Mouse (Mus musculus): ENCODE measurements around the gene Gm3012. TPM values are rescaled to one million over a fixed set of nuclear protein-coding genes. Genes with fewer than 3 reads are reported as not detected.

The Gm3012 gene
- polyA plus RNA-seq (2012; rRNA removed; ENCODE audit: low replicate concordance) = not detected in 2 replicates

GRCm38 (mm10) chr14:3634212-3634611 lies at the start of gene Gm3012:
Gm3012 (plus strand) TSS chr14:3634512.

GRCm38 (mm10) chr14:3651730-3652129 lies 17.4 kb downstream of the Gm3012 start, which contains the start of gene Gm3020:
Gm3020 (plus strand) TSS chr14:3652030.

GRCm38 (mm10) chr14:3688483-3688882 lies 54.2 kb downstream of the Gm3012 start, which contains the start of gene Gm3043:
Gm3043 (plus strand) TSS chr14:3688783.

Other genes starting within 250 kb of the Gm3012 start
- not detected in 2 replicates for gene Gm10413, start 239.4 kb upstream of the Gm3012 start, polyA plus RNA-seq (2012; rRNA removed; ENCODE audit: low replicate concordance)
- not detected in 2 replicates for gene Gm10409, start 221.9 kb upstream of the Gm3012 start, polyA plus RNA-seq (2012; rRNA removed; ENCODE audit: low replicate concordance)
- gene Gm3005, start 206.4 kb upstream of the Gm3012 start, polyA plus RNA-seq (2012; rRNA removed; ENCODE audit: low replicate concordance) = 0.14 TPM in 1 of 2 replicates, not detected in the other
- not detected in 2 replicates for gene Gm10408, start 185.1 kb upstream of the Gm3012 start, polyA plus RNA-seq (2012; rRNA removed; ENCODE audit: low replicate concordance)
- gene Gm3020, start 17.5 kb downstream of the Gm3012 start, polyA plus RNA-seq (2012; rRNA removed; ENCODE audit: low replicate concordance) = not detected in 2 replicates
- gene Gm3043, start 54.3 kb downstream of the Gm3012 start, polyA plus RNA-seq (2012; rRNA removed; ENCODE audit: low replicate concordance) = not detected in 2 replicates
- not detected in 2 replicates for gene Gm3002, start 175.6 kb downstream of the Gm3012 start, polyA plus RNA-seq (2012; rRNA removed; ENCODE audit: low replicate concordance)
- gene Gm3033, start 211.7 kb downstream of the Gm3012 start, polyA plus RNA-seq (2012; rRNA removed; ENCODE audit: low replicate concordance) = not detected in 2 replicates
- gene Gm2916, start 249.7 kb downstream of the Gm3012 start, polyA plus RNA-seq (2012; rRNA removed; ENCODE audit: low replicate concordance) = not detected in 2 replicates

Data from duodenum, adult 2 months (tissue).